Mouse (Mus musculus): ENCODE data around the gene Clip2. TPM values are rescaled to one million over a fixed set of nuclear protein-coding genes. Genes with fewer than 3 reads are reported as not detected.
A peak's percentile ranks its signal among the peaks of the same experiment; 100 is the strongest.

Gene Clip2
- polyA plus RNA-seq, 1 experiment from 2014 or later = 12.7 TPM

DNA sequence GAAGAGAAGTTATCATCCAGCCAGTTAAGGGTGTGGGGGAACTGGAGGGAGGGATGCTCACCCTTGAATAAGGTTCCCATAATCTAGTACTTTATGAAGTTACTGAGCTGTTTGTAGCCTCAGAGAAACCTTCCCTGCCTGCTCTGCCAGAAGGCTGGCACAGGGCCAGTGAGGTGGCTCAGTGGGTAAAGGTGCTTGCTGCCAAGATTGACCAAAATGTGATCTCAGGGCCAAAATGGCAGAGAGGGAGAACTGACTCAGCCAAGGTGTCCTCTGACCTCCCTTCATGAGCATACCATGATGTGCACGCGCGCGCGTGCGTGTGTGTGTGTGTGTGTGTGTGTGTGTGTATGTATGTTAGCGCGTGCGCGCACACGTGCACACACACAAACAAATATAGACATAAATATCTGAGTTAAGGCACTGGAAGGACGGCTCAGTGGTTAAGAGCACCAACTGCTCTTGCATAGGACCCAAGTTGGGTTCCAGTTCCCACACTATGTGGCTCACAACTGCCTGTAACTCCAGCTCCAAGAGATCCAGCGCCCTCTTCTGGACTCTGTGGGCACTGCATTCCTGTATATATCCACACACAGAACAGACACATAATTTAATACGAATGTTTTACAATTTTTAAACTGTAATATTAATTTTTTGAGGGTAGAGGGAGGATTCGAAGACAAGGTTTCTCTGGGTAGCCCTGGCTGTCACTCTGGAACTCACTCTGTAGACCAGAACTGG lies 26.1 kb downstream of the Clip2 start:
- Histone ChIP-seq H3K36me3 (ENCODE audit: inconsistent target) (no peaks in the 10 kb centered on the region), H3K4me3 (ENCODE audit: inconsistent target) (no peak overlapping the region), H3K27ac (no peak overlapping the region), H3K79me2 (ENCODE audit: inconsistent target) (peaks cover 14% of the 10 kb centered on the region; the same call in 1 of the 2 replicates)
- WGBS (ENCODE audit: missing documents) = 95% methylated on average over 9 of the region's 15 CpGs

DNA sequence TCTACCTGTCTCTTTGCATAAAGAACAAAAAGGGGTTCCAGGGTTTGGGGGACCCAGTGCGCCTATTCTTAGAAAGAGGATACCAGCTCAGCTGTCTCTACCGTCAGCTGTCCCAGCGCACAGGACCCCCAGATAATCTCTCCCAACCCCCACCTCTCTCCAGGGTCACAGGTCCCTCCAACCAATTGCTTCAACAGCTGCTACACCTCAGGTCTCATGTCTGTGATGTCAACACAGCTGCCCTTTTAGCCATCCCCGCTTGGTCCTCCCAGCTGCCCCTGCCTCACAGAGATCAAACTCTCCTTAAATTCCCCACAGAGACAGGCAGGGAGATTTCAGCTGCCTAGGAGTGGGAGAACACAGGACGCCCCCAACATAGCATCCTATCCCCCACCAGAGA lies 28.5 kb downstream of the Clip2 start:
- Histone ChIP-seq H3K27ac (no peak overlapping the region), H3K36me3 (ENCODE audit: inconsistent target) (no peaks in the 10 kb centered on the region)

DNA sequence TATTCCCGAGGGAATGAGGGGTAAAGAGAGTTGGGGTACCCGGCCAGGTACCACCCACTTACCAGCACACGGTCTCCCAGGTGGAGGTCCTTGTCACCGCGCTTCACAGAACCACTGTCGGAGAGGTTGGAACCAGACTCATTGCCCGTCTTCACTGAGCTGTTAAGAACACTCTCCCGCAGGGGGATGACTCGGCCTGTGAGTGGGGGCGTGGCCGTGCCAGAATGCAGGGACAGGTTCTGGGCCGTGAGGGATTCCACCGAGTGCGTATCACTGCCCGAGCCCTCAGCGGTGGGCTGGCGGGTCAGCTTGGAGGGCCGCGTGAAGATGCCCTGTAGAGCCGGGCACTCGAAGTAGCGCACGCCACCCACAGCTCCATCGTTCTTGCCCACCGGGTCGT lies 29.7 kb downstream of the Clip2 start:
- Histone ChIP-seq H3K79me2 (ENCODE audit: inconsistent target) (peaks cover 10% of the 10 kb centered on the region; the same call in 1 of the 2 replicates), H3K36me3 (ENCODE audit: inconsistent target) (peaks cover 5% of the 10 kb centered on the region), H3K4me3 (ENCODE audit: inconsistent target) (no peak overlapping the region), H3K27ac (peak overlapping the region; percentile 75)
- 95% methylated on average over 22 of the region's 26 CpGs for WGBS (ENCODE audit: missing documents)

More for the DNA sequence above, 28.5 kb downstream of the Clip2 start:
- Histone ChIP-seq H3K79me2 (ENCODE audit: inconsistent target) (peaks cover 8% of the 10 kb centered on the region; the same call in 1 of the 2 replicates), H3K4me3 (ENCODE audit: inconsistent target) (no peak overlapping the region)
- 98% methylated on average over 5 of the region's 5 CpGs for WGBS (ENCODE audit: missing documents)

DNA sequence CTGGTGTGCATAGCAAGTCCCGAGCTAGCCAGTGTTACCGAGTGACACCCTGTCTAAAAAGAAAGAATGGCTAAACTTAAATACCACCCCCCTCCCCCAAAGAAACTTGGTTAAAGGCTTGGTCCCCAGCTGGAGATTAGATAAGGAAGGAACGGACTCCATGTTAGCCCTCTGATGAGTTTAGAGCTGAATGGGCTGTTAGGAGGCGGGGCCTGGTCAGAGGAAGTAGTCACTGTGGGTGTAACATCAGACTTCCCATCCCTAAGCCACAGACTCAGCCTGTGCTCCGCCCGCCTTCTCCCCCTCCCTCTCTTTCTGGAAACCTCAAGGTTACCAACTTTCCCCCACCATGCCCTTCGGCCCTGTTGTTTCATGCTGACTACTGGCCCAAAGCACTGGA lies 30.4 kb downstream of the Clip2 start:
- Histone ChIP-seq H3K27ac (peak overlapping the region; percentile 75), H3K79me2 (ENCODE audit: inconsistent target) (peaks cover 10% of the 10 kb centered on the region; the same call in 1 of the 2 replicates), H3K4me3 (ENCODE audit: inconsistent target) (no peak overlapping the region), H3K36me3 (ENCODE audit: inconsistent target) (peaks cover 12% of the 10 kb centered on the region)
- 32% methylated on average over 4 of the region's 7 CpGs for WGBS (ENCODE audit: missing documents)

DNA sequence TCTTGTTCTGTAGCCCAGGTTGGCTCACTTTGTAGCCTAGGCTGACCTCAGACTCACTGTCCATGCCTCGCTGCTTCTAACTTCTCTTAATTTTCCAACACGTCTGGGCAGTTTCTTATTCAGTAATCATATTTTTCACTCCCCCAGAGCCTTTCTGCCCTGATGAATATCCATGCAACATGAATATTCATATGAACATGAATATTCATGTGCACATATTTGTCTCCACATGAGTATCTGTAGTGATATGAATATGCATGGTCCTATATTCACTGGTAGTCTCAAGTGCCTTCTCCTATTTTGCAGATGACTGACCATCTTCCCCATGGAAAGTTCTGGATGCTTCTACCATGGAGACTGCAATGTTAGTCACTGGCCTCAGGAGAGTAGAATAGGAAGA lies 31.1 kb downstream of the Clip2 start:
- peaks cover 10% of the 10 kb centered on the region; the same call in 1 of the 2 replicates for H3K79me2 ChIP-seq (ENCODE audit: inconsistent target)
- no peak overlapping the region for H3K4me3 ChIP-seq (ENCODE audit: inconsistent target)
- 100% methylated on average over 2 of the region's 2 CpGs for WGBS (ENCODE audit: missing documents)
- peak overlapping the region; percentile 75 for H3K27ac ChIP-seq
- H3K36me3 ChIP-seq (ENCODE audit: inconsistent target) = peaks cover 19% of the 10 kb centered on the region

DNA sequence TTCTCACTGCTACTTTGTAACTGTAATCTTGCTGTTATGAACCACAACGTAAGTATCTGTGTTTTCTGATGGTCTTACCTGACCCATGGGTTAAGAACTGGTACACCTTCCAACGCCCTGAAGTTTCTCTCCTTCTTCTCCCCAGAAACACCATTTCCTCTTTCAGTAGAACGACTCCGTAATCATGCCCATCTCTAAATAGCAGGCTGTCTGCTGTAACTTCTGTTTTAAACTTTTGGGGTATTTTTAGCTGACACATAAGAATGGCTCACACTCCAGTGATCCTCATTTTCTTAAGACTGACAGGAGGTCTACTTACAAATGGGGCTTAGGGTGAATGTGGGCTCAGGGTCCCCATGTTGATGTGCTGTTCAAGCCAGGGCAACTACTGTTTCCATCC lies 32.1 kb downstream of the Clip2 start:
- Histone ChIP-seq H3K79me2 (ENCODE audit: inconsistent target) (peaks cover 10% of the 10 kb centered on the region; the same call in 1 of the 2 replicates), H3K4me3 (ENCODE audit: inconsistent target) (no peak overlapping the region), H3K36me3 (ENCODE audit: inconsistent target) (peaks cover 29% of the 10 kb centered on the region), H3K27ac (peak overlapping the region; percentile 75)
- 10% methylated on average over 4 of the region's 4 CpGs for WGBS (ENCODE audit: missing documents)

DNA sequence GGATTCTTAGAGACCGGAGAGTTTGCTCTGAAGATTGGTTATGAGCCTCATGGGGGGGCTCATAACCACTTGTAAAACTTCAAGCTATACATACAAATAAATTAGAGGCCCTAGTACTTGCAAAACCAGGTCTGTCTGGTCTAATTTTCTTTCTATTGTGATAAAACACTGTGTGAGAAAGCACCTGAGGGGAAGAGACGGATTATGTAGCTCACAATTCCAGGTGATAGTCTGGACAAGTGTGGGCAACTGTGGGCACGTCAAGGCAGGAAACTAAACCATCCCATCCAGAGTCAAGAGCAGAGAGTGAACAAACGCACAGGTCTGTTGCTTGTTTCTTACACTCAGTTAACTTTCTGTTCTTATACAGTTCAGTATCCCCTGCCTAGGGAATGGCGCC lies 32.8 kb downstream of the Clip2 start:
- Histone ChIP-seq H3K4me3 (ENCODE audit: inconsistent target) (no peak overlapping the region), H3K79me2 (ENCODE audit: inconsistent target) (peaks cover 10% of the 10 kb centered on the region; the same call in 1 of the 2 replicates), H3K27ac (peak overlapping the region; percentile 75), H3K36me3 (ENCODE audit: inconsistent target) (peaks cover 33% of the 10 kb centered on the region)
- 95% methylated on average over 5 of the region's 5 CpGs for WGBS (ENCODE audit: missing documents)

DNA sequence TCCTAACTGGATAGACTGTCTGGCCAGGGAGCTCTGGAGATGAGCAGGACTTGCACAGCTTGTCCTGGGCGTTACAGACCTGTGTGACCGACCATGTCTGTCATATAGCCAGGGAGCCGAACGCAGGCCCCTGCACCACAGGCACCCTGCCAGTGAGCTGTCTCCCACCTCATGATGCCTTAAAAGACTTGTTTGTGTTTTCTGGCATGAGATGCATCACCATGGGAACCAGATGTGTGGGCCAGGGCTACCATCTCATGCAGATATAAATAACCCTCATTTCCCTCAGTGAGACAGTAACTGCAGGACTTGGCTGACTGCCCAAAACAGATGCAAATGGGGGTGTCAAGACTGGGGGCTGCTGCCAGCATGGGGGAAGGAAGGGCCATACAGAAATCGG lies 40.1 kb downstream of the Clip2 start:
- Histone ChIP-seq H3K27ac (no peak overlapping the region), H3K36me3 (ENCODE audit: inconsistent target) (peaks cover 37% of the 10 kb centered on the region), H3K79me2 (ENCODE audit: inconsistent target) (no peaks in the 10 kb centered on the region), H3K4me3 (ENCODE audit: inconsistent target) (no peak overlapping the region)
- 93% methylated on average over 5 of the region's 5 CpGs for whole genome bisulfite sequencing (ENCODE audit: missing documents)

DNA sequence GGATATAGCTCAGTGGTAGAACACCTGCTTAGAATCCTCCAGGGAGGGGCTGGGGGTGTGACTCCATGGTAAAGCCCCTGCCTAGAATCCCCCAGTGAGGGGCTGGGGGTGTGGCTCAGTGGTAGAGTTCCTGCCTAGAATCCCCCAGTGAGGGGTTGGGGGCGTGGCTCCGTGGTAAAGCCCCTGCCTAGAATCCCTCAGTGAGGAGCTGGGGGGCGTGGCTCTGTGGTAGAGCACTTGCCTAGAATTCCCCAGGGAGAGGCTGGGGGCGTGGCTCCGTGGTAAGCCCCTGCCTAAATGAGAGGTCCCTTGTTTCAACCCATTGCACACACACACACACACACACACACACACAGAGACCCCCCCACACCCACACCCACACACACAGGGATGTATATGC lies 42.0 kb downstream of the Clip2 start:
- WGBS (ENCODE audit: missing documents) = 90% methylated on average over 5 of the region's 5 CpGs
- no peak overlapping the region for H3K4me3 ChIP-seq (ENCODE audit: inconsistent target)
- peaks cover 19% of the 10 kb centered on the region; the same call in 1 of the 2 replicates for H3K36me3 ChIP-seq (ENCODE audit: inconsistent target)
- no peaks in the 10 kb centered on the region for H3K79me2 ChIP-seq (ENCODE audit: inconsistent target)
- no peak overlapping the region for H3K27ac ChIP-seq

DNA sequence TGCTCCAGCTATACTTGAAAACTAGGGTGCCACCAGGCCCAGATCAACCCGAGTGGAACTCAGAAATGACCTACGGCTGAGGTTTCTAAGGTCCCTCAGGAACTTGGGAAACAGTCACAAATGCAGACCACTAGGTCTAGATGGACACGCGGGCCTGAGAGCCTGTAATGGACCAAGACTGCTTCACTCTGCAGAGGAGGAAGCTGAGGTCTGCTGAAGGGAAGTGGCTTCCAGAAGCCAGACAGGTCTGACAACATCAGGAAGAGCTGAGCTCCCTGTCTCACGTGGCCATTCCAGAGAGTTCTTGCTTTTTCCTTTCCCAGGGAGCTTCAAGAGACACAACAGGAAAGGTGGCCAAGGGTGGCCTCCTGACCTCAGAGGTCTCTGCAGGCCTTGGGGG lies 43.3 kb downstream of the Clip2 start:
- 27% methylated on average over 5 of the region's 5 CpGs for WGBS (ENCODE audit: missing documents)
- Histone ChIP-seq H3K79me2 (ENCODE audit: inconsistent target) (no peaks in the 10 kb centered on the region), H3K4me3 (ENCODE audit: inconsistent target) (no peak overlapping the region), H3K36me3 (ENCODE audit: inconsistent target) (peaks cover 11% of the 10 kb centered on the region; the same call in 1 of the 2 replicates), H3K27ac (0 out of 2 replicates have a peak overlapping the region, but pooled peaks have one; percentile 15)

DNA sequence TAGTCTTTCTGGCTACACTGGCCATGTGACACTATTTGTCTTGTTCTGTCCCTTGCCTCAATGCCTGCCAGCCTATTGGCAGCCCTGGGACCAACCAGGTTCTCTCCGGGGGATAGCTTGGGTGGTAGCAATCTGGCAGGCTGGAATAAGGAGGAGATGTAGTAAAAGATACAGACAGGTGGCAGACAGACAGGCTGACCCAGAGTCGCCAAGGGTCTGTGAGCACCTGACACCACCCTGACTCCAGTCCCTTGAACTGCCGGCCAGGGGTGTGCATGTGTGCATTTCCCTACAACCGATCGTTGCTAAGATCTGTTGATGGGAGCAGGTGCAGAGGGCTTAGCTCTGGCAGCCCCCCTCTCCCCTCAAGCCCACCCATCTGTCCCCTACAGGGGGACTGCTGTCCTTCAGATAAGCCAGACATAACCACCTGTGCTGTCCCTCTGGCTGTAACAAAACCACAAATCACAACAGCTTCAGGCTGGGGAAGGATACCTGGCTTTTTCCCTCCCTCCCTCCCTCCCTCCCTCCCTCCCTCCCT lies 44.3 kb downstream of the Clip2 start:
- Histone ChIP-seq H3K4me3 (ENCODE audit: inconsistent target) (no peak overlapping the region), H3K36me3 (ENCODE audit: inconsistent target) (peaks cover 15% of the 10 kb centered on the region; the same call in 1 of the 2 replicates), H3K79me2 (ENCODE audit: inconsistent target) (no peaks in the 10 kb centered on the region), H3K27ac (no peak overlapping the region)
- 93% methylated on average over 5 of the region's 5 CpGs for WGBS (ENCODE audit: missing documents)

DNA sequence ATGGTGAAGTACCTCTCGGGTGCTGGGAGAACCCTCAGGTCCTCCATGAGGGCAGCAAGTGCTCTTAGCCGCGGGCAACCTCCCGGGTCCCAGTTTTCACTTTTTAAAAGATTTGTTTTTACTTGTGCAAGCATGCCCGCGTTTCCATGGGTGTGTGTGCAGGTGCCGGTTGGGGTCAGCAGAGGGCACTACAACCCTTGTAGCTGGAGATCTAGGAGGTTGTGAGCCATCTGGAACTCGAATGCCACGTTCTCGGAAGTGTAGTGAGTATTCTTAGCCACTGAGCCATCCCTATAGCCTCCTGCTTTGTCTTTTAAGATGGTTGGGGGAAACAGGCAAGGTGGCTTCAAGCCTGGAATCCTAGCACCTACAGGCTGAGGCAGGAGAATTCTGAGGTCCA lies 44.9 kb downstream of the Clip2 start:
- Histone ChIP-seq H3K36me3 (ENCODE audit: inconsistent target) (peaks cover 15% of the 10 kb centered on the region; the same call in 1 of the 2 replicates), H3K4me3 (ENCODE audit: inconsistent target) (no peak overlapping the region), H3K27ac (no peak overlapping the region), H3K79me2 (ENCODE audit: inconsistent target) (no peaks in the 10 kb centered on the region)
- 20% methylated on average over 10 of the region's 10 CpGs for WGBS (ENCODE audit: missing documents)

DNA sequence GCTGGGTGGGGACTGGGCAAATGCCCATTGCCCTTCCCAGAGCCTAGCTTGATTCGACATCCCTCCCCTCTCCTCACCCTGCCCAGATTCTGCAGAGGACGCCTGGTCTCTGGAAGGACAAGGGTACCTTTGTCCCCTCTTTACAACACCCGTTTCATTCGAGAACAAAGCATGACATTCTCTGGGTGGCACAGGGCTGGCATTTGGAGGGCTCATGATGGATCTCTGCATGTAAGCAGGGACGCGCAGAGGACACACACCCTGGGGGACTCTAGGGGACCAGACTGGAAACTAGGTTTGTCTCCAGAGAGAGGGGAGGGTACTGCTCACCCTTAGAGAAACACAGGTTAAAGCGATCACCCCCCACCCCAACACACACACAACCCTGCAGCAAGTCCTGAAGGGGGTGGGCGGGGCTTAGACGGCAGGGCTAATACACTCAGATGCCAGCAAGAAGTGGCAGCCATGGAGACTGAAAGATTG lies 46.4 kb downstream of the Clip2 start:
- no peaks in the 10 kb centered on the region for H3K79me2 ChIP-seq (ENCODE audit: inconsistent target)
- peaks cover 16% of the 10 kb centered on the region; the same call in 1 of the 2 replicates for H3K36me3 ChIP-seq (ENCODE audit: inconsistent target)
- H3K27ac ChIP-seq = no peak overlapping the region
- WGBS (ENCODE audit: missing documents) = 97% methylated on average over 9 of the region's 9 CpGs
- H3K4me3 ChIP-seq (ENCODE audit: inconsistent target) = no peak overlapping the region

DNA sequence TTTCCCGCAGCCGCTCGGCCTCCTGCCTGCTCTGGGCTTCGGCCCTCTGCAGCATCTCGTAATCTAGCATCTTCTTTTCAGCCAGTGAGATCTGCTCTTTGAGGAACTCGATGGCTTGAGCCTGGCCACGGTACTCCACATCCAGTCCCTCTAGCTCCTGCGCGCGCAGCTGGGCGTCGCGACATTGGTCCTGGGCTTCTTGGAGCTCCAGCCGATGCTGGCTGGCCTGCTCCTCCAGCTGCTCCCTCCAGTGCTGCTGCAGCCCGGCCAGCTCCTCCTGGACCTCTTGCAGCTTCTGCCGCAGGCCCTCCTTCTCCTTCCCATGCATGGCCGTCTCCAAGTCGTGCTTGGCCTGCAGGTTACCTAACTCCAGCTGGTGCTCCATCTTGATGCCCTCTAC lies 49.6 kb downstream of the Clip2 start:
- H3K4me3 ChIP-seq (ENCODE audit: inconsistent target) = no peak overlapping the region
- no peak overlapping the region for H3K27ac ChIP-seq
- 94% methylated on average over 18 of the region's 18 CpGs for WGBS (ENCODE audit: missing documents)
- H3K36me3 ChIP-seq (ENCODE audit: inconsistent target) = peaks cover 21% of the 10 kb centered on the region; the same call in 1 of the 2 replicates
- no peaks in the 10 kb centered on the region for H3K79me2 ChIP-seq (ENCODE audit: inconsistent target)

DNA sequence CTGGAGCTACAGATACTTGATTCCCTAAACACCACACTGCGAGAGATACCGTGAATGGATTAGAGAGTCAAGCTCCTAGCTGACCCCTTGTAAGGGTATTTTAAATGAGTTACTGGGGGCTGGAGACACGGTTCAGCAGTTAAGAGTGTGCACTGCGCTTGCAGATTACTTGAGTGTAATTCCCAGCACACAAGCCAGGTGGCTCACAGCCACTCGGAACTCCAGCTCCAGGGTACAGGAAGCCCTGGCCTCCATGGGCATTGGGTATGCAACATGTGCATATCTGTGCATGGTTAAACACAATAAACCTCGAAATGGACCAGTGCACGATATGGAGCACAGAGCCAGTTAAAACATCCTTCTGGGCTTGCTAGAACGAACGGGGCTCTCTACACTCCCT lies 50.8 kb downstream of the Clip2 start:
- no peaks in the 10 kb centered on the region for H3K79me2 ChIP-seq (ENCODE audit: inconsistent target)
- no peak overlapping the region for H3K4me3 ChIP-seq (ENCODE audit: inconsistent target)
- no peak overlapping the region for H3K27ac ChIP-seq
- WGBS (ENCODE audit: missing documents) = 91% methylated on average over 9 of the region's 9 CpGs
- peaks cover 30% of the 10 kb centered on the region; the same call in 1 of the 2 replicates for H3K36me3 ChIP-seq (ENCODE audit: inconsistent target)
